Mouse (Mus musculus): ENCODE results near the gene Traf3ip2. TPM values are rescaled to one million over a fixed set of nuclear protein-coding genes. Genes with fewer than 3 reads are reported as not detected.

Gene Traf3ip2
- polyA plus RNA-seq (2012; fragmentation: generic; extraction: Trizol) = 2.9 TPM
- long read RNA-seq, experiment 1 = 0 reads
- long read RNA-seq, experiment 2, transcript Traf3ip2-201 (9 exons, 2,867 nt) = major isoform, 8 of 11 reads
- long read RNA-seq, experiment 2, partial matches to known transcripts = 0 of 11 reads
- long read RNA-seq, experiment 2, other reads (novel, unspliced or antisense) = 3 of 11 reads

DNA sequence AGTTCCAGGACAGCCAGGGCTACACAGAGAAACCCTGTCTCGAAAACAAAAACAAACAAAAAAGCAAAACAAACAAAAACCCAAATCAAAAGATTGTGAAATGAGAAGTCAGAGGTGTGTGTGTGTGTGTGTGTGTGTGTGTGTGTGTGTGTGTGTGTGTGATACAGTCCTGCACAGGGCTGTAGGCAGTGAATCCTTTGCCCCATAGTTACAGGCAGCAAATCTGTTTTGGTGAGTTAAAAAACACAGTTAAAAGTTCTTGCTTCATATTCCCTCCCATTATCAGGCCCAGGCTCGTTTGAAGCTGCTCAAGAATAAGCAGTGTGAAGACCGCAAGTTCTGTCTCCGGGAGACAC, at the start of gene Traf3ip2:
TSS of gene Traf3ip2 (plus strand) at position 302 of the 356 bp plus-strand sequence.
- peak within 1 kb of the TSS; percentile 5 for H3ac ChIP-seq (ENCODE audit: control insufficient read depth, insufficient read length, low read depth)
- H3K36me3 ChIP-seq (ENCODE audit: control insufficient read depth, insufficient read depth) = no peaks in the 10 kb centered on the region
- TF ChIP-seq MYOG (IDR thresholded peaks at IDR 0.05; ENCODE audit: control insufficient read depth, extremely low read depth, insufficient read length) = no peak
- no peak for TF ChIP-seq USF1 (IDR thresholded peaks at IDR 0.05; ENCODE audit: low read depth)
- no peak for TF ChIP-seq MAX (IDR thresholded peaks at IDR 0.05)
- no peak for TF ChIP-seq CTCF (IDR thresholded peaks at IDR 0.05; ENCODE audit: control insufficient read depth, insufficient read depth, insufficient read length)
- TF ChIP-seq CEBPB (IDR thresholded peaks at IDR 0.05; ENCODE audit: low read depth) = no peak
- TF ChIP-seq MYOD1 (IDR thresholded peaks at IDR 0.05; ENCODE audit: control insufficient read depth, insufficient read length, low read depth) = no peak
- TF ChIP-seq FOSL1 (IDR thresholded peaks at IDR 0.05; ENCODE audit: insufficient read depth, low read length, poor library complexity, severe bottlenecking) = no peak
- no peaks in the 10 kb centered on the region for H3K79me3 ChIP-seq (ENCODE audit: low read depth)
- no peaks in the 10 kb centered on the region for H3K27me3 ChIP-seq (ENCODE audit: control insufficient read depth, insufficient read depth, insufficient read length)
- H3K4me3 ChIP-seq (ENCODE audit: insufficient read depth, poor library complexity, severe bottlenecking) = peak within 1 kb of the TSS; percentile 34
- H3K79me2 ChIP-seq (ENCODE audit: control insufficient read depth, insufficient read depth) = peaks cover 7% of the 10 kb centered on the region

DNA sequence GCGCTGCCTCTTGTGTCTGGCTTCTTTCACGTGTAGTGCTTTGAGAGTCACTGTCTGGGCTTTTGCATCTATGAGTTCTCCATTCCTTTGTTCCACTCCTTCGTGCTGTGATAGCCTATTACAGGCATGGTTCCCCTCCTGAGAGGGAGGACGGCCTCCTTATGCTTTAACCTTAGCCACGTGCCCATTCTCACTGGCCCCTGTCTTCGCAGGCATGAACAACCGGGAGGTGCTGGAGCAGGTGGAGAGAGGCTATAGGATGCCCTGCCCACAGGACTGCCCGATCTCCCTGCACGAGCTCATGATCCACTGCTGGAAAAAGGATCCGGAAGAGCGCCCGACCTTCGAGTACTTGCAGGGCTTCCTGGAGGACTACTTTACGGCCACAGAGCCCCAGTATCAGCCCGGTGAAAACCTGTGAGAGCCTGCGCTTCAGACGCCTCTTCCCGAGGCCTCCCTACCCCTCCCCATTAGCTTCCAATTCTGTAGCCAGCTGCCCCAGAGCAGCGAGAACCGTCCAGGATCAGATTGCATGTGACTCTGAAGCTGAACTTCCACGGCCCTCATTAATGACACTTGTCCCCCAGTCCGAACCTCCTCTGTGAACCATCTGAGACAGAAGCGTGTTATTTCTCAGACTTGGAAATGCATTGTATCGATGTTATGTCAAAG, 49.0 kb upstream of the Traf3ip2 start:
- no peak for TF ChIP-seq FOSL1 (IDR thresholded peaks at IDR 0.05; ENCODE audit: insufficient read depth, low read length, poor library complexity, severe bottlenecking)
- no peak for TF ChIP-seq CEBPB (IDR thresholded peaks at IDR 0.05; ENCODE audit: low read depth)
- no peak for TF ChIP-seq MAX (IDR thresholded peaks at IDR 0.05)
- TF ChIP-seq MYOG (IDR thresholded peaks at IDR 0.05; ENCODE audit: control insufficient read depth, extremely low read depth, insufficient read length) = no peak
- TF ChIP-seq MYOD1 (IDR thresholded peaks at IDR 0.05; ENCODE audit: control insufficient read depth, insufficient read length, low read depth) = no peak
- no peak for TF ChIP-seq CTCF (IDR thresholded peaks at IDR 0.05; ENCODE audit: control insufficient read depth, insufficient read depth, insufficient read length)
- no peak for TF ChIP-seq USF1 (IDR thresholded peaks at IDR 0.05; ENCODE audit: low read depth)

DNA sequence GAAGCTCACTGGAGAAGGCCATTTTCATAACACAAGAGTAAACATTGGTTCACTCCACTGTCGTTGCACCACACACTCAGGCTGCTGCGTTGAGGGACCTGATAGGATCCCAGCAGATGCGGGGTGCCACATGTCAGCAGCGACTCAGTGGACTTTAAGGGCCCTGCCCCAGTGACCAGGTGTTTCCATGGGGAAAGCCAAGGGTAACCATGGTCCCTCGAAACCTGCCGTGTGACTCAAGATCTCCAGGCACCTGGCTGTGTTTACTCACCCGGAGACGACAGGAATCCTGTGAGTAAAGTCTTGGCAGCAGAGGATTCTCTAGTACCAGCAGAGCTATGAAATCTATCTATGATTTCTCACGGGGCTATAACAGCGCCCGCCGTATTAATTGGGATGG, 45.8 kb upstream of the Traf3ip2 start:
- Histone ChIP-seq H3K4me3 (ENCODE audit: insufficient read depth, poor library complexity, severe bottlenecking) (no peak overlapping the region), H3K27me3 (ENCODE audit: control insufficient read depth, insufficient read depth, insufficient read length) (no peaks in the 10 kb centered on the region), H3K79me3 (ENCODE audit: low read depth) (no peaks in the 10 kb centered on the region), H3ac (ENCODE audit: control insufficient read depth, insufficient read length, low read depth) (no peak overlapping the region), H3K36me3 (ENCODE audit: control insufficient read depth, insufficient read depth) (no peaks in the 10 kb centered on the region), H3K79me2 (ENCODE audit: control insufficient read depth, insufficient read depth) (no peaks in the 10 kb centered on the region)
- TF ChIP-seq CEBPB (IDR thresholded peaks at IDR 0.05; ENCODE audit: low read depth) (no peak), MYOG (IDR thresholded peaks at IDR 0.05; ENCODE audit: control insufficient read depth, extremely low read depth, insufficient read length) (no peak), USF1 (IDR thresholded peaks at IDR 0.05; ENCODE audit: low read depth) (no peak), MYOD1 (IDR thresholded peaks at IDR 0.05; ENCODE audit: control insufficient read depth, insufficient read length, low read depth) (no peak), CTCF (IDR thresholded peaks at IDR 0.05; ENCODE audit: control insufficient read depth, insufficient read depth, insufficient read length) (no peak), MAX (IDR thresholded peaks at IDR 0.05) (no peak), FOSL1 (IDR thresholded peaks at IDR 0.05; ENCODE audit: insufficient read depth, low read length, poor library complexity, severe bottlenecking) (no peak)

More for the DNA sequence above, 49.0 kb upstream of the Traf3ip2 start:
- H3K27me3 ChIP-seq (ENCODE audit: control insufficient read depth, insufficient read depth, insufficient read length) = no peaks in the 10 kb centered on the region
- H3K79me2 ChIP-seq (ENCODE audit: control insufficient read depth, insufficient read depth) = no peaks in the 10 kb centered on the region
- H3K36me3 ChIP-seq (ENCODE audit: control insufficient read depth, insufficient read depth) = no peaks in the 10 kb centered on the region
- H3ac ChIP-seq (ENCODE audit: control insufficient read depth, insufficient read length, low read depth) = no peak overlapping the region
- no peaks in the 10 kb centered on the region for H3K79me3 ChIP-seq (ENCODE audit: low read depth)
- no peak overlapping the region for H3K4me3 ChIP-seq (ENCODE audit: insufficient read depth, poor library complexity, severe bottlenecking)

DNA sequence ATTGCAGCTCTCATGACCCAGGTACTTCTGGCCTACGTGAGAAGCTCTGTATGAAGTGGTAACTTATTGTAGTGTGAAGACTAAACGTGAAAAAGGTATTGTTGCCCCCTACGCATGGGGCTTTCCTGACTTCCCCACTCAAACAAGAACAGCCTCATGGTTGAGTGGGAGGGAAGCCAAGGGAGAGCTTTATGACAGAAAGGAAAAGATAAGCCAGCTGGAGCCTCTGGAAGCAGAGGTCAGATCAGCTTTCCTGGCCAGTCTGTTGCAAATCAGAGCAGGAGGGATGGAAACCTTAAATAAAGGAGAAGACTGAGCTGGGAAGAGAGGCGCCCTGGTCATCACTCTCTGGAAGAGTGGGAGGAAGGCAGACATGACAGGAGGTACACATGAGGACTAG, 43.7 kb upstream of the Traf3ip2 start:
- Histone ChIP-seq H3K4me3 (ENCODE audit: insufficient read depth, poor library complexity, severe bottlenecking) (no peak overlapping the region), H3K79me2 (ENCODE audit: control insufficient read depth, insufficient read depth) (no peaks in the 10 kb centered on the region), H3ac (ENCODE audit: control insufficient read depth, insufficient read length, low read depth) (no peak overlapping the region), H3K36me3 (ENCODE audit: control insufficient read depth, insufficient read depth) (no peaks in the 10 kb centered on the region), H3K79me3 (ENCODE audit: low read depth) (no peaks in the 10 kb centered on the region), H3K27me3 (ENCODE audit: control insufficient read depth, insufficient read depth, insufficient read length) (no peaks in the 10 kb centered on the region)
- TF ChIP-seq MYOD1 (IDR thresholded peaks at IDR 0.05; ENCODE audit: control insufficient read depth, insufficient read length, low read depth) (no peak), USF1 (IDR thresholded peaks at IDR 0.05; ENCODE audit: low read depth) (no peak)

DNA sequence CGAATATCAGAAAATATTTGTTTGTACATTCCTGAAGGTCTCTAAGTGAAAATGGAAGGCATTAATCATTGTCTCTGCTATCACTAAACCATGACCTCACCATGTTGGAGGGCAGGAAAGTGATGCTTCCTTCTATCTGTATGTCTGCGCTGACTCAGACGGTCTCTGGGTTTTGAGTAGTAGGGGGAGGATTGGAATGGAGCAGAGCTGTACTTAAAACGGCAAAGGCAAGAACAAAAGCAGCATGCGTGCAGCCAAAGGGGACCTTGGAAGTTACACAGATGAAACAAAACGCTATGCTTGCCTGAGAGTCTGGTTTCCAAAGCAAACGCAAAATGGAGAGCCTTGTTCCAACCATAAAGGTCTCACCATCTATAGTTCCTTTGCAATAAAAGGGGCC, 41.7 kb upstream of the Traf3ip2 start:
- no peaks in the 10 kb centered on the region for H3K36me3 ChIP-seq (ENCODE audit: control insufficient read depth, insufficient read depth)
- TF ChIP-seq USF1 (IDR thresholded peaks at IDR 0.05; ENCODE audit: low read depth) = no peak
- no peak for TF ChIP-seq MYOG (IDR thresholded peaks at IDR 0.05; ENCODE audit: control insufficient read depth, extremely low read depth, insufficient read length)
- no peak for TF ChIP-seq CEBPB (IDR thresholded peaks at IDR 0.05; ENCODE audit: low read depth)
- no peak for TF ChIP-seq FOSL1 (IDR thresholded peaks at IDR 0.05; ENCODE audit: insufficient read depth, low read length, poor library complexity, severe bottlenecking)
- TF ChIP-seq MAX (IDR thresholded peaks at IDR 0.05) = no peak
- TF ChIP-seq MYOD1 (IDR thresholded peaks at IDR 0.05; ENCODE audit: control insufficient read depth, insufficient read length, low read depth) = no peak
- TF ChIP-seq CTCF (IDR thresholded peaks at IDR 0.05; ENCODE audit: control insufficient read depth, insufficient read depth, insufficient read length) = no peak

More for the DNA sequence above, 41.7 kb upstream of the Traf3ip2 start:
- H3K4me3 ChIP-seq (ENCODE audit: insufficient read depth, poor library complexity, severe bottlenecking) = no peak overlapping the region
- no peaks in the 10 kb centered on the region for H3K79me2 ChIP-seq (ENCODE audit: control insufficient read depth, insufficient read depth)
- no peaks in the 10 kb centered on the region for H3K79me3 ChIP-seq (ENCODE audit: low read depth)
- H3ac ChIP-seq (ENCODE audit: control insufficient read depth, insufficient read length, low read depth) = no peak overlapping the region
- H3K27me3 ChIP-seq (ENCODE audit: control insufficient read depth, insufficient read depth, insufficient read length) = no peaks in the 10 kb centered on the region
